Mouse (Mus musculus) MEL-GATA-1-ER (cell line): ENCODE results near the gene Greb1.
"Not testable (repeated sequence)": the region's sequence is repeated elsewhere in the genome, so short reads cannot be mapped to it uniquely, and the experiment has no call there.

Source experiments
- DNase-seq: peaks from one replicate; pipeline ENCODE4 v3.0.0-alpha.2; 2012; ENCODE audit warnings: low read depth; ENCODE audit errors: extremely low read depth

Gene Greb1

GRCm38 (mm10) chr12:16695252-16695651 lies 105.4 kb downstream of the Greb1 start:
- DNase-seq, result not testable (repeated sequence)

GRCm38 (mm10) chr12:16694783-16695182 lies 105.9 kb downstream of the Greb1 start:
- no peak for DNase-seq

GRCm38 (mm10) chr12:16690631-16691030 lies 110.1 kb downstream of the Greb1 start:
- no peak for DNase-seq

- DNase-seq, result no peak
Observed at GRCm38 (mm10) chr12:16672246-16672645, 128.4 kb downstream of the Greb1 start.

GRCm38 (mm10) chr12:16669176-16669575 lies 131.5 kb downstream of the Greb1 start:
- no peak for DNase-seq

- DNase-seq, result no peak
Observed at GRCm38 (mm10) chr12:16665022-16665421, 135.7 kb downstream of the Greb1 start.

GRCm38 (mm10) chr12:16662955-16663585 lies 137.6 kb downstream of the Greb1 start:
- DNase-seq, result no peak

GRCm38 (mm10) chr12:16661936-16662335 lies 138.8 kb downstream of the Greb1 start:
- DNase-seq, result no peak

- DNase-seq, result no peak
Observed at GRCm38 (mm10) chr12:16661459-16661858, 139.2 kb downstream of the Greb1 start.

- DNase-seq, result no peak
Observed at GRCm38 (mm10) chr12:16656906-16657875, 143.5 kb downstream of the Greb1 start.

GRCm38 (mm10) chr12:16655604-16656003 lies 145.1 kb downstream of the Greb1 start:
- no peak for DNase-seq

- no peak for DNase-seq
Observed at GRCm38 (mm10) chr12:16653332-16654093, 147.2 kb downstream of the Greb1 start, which contains the start of gene Ntsr2. Gene Ntsr2 (plus strand): TSS chr12:16653382.

- no peak for DNase-seq
Observed at GRCm38 (mm10) chr12:16649819-16650218, 150.9 kb downstream of the Greb1 start.

GRCm38 (mm10) chr12:16648273-16648672 lies 152.4 kb downstream of the Greb1 start:
- DNase-seq, result no peak

GRCm38 (mm10) chr12:16646780-16647409 lies 153.8 kb downstream of the Greb1 start:
- DNase-seq, result no peak

GRCm38 (mm10) chr12:16644698-16645097 lies 156.0 kb downstream of the Greb1 start:
- DNase-seq, result no peak

- DNase-seq, result no peak
Observed at GRCm38 (mm10) chr12:16643508-16644345, 157.0 kb downstream of the Greb1 start.

GRCm38 (mm10) chr12:16642000-16642399 lies 158.7 kb downstream of the Greb1 start:
- DNase-seq, result no peak

- no peak for DNase-seq
Observed at GRCm38 (mm10) chr12:16640075-16640474, 160.6 kb downstream of the Greb1 start.

- peak; percentile 2 for DNase-seq
Observed at GRCm38 (mm10) chr12:16639078-16639771, 161.5 kb downstream of the Greb1 start.
